Mouse (Mus musculus): Measurements from ENCODE around the gene Cemip. TPM values are rescaled to one million over a fixed set of nuclear protein-coding genes. Genes with fewer than 3 reads are reported as not detected.

Gene Cemip
- total and polyA plus RNA-seq, 3 experiments = under 0.01 TPM; not detected in 2

DNA sequence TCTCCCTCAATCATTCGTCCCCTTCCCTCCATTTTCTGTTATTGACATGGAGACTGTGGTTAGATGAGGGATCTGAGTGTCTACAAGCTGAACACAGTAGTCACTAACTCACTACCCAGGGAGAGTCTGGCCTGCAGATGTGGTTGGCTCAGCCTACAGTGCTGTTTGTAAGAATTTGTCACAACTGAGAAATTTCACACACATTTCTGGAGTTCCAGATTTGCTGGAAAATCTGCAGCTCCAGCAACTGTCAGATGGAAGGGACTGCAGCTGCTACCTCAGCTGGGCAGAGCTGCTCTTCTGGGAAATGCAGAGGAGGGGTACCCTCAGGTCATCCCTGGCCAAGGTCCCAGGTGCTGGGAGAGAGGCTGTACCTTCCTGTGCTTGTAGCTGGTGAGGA is 53.5 kb downstream of the Cemip start:
- dilution Hi-C loops (cut with MboI; ENCODE audit: extremely low pct_ligation_motif_present, extremely low pct_unique_long_range_greater_than_20kb, low sequenced_read_pairs) = no loop called here
- Histone ChIP-seq H3K9me3 (replicated peaks; ENCODE audit: low read length) (no peaks in the 10 kb centered on the region), H3K36me3 (replicated peaks in 1 of 2; ENCODE audit: control insufficient read depth in 1 of 2, insufficient read depth in 1 of 2, low read length in 1 of 2) (no peaks in the 10 kb centered on the region), H3K27me3 (replicated peaks) (peaks cover 52% of the 10 kb centered on the region), H3K4me3 (replicated peaks in 1 of 3; ENCODE audit: low read depth in 2 of 3, low read length in 2 of 3, poor library complexity in 1 of 3) (no peak overlapping the region), H3K27ac (ENCODE audit: insufficient read depth, low read depth) (no peak overlapping the region), H3K4me2 (ENCODE audit: insufficient read depth, low read depth, poor library complexity, severe bottlenecking) (no peak overlapping the region), H3K9ac (ENCODE audit: insufficient read depth, low read depth) (no peak overlapping the region), H3K4me1 (ENCODE audit: control insufficient read depth in 1 of 2, insufficient read depth in 2 of 2) (no peaks in the 10 kb centered on the region), H3K79me2 (replicated peaks; ENCODE audit: control insufficient read depth, extremely low read depth, insufficient read depth, poor library complexity, severe bottlenecking) (no peaks in the 10 kb centered on the region)
- in situ Hi-C loops (cut with MboI; ENCODE audit: low pct_ligation_motif_present, low pct_unique_long_range_greater_than_20kb, low sequenced_read_pairs) = no loop called here
- TF ChIP-seq MAX (IDR thresholded peaks at IDR 0.05; ENCODE audit: low read length) (no peak), NELFE (IDR thresholded peaks at IDR 0.05; ENCODE audit: low read depth, low read length) (no peak), PAX5 (IDR thresholded peaks at IDR 0.05; ENCODE audit: low read length) (no peak), RAD21 (IDR thresholded peaks at IDR 0.05; ENCODE audit: low read depth, low read length) (no peak), TBP (conservative IDR thresholded peaks at IDR 0.05; ENCODE audit: low read depth, low read length) (no peak), BHLHE40 (IDR thresholded peaks at IDR 0.05; ENCODE audit: low read depth, low read length) (no peak), HCFC1 (IDR thresholded peaks at IDR 0.05; ENCODE audit: low read depth, low read length) (no peak), CHD2 (IDR thresholded peaks at IDR 0.05; ENCODE audit: low read length) (no peak), ETS1 (conservative IDR thresholded peaks at IDR 0.05; ENCODE audit: low read depth, low read length) (no peak), KAT2A (IDR thresholded peaks at IDR 0.05; ENCODE audit: insufficient replicate concordance, low read length) (no peak), IRF4 (IDR thresholded peaks at IDR 0.05; ENCODE audit: low read depth, low read length) (no peak), UBTF (IDR thresholded peaks at IDR 0.05; ENCODE audit: low read depth, low read length) (no peak), NRF1 (IDR thresholded peaks at IDR 0.05; ENCODE audit: low read depth, low read length) (no peak), ZC3H11A (IDR thresholded peaks at IDR 0.05; ENCODE audit: low read depth, low read length) (no peak), ELF1 (IDR thresholded peaks at IDR 0.05; ENCODE audit: low read depth, low read length) (no peak), EP300 (IDR thresholded peaks at IDR 0.05; ENCODE audit: low read length) (no peak), SIN3A (IDR thresholded peaks at IDR 0.05; ENCODE audit: low read length) (no peak), MXI1 (IDR thresholded peaks at IDR 0.05; ENCODE audit: low read depth, low read length) (no peak)
- DNase-seq (ENCODE audit: extremely low read depth) = no peak

DNA sequence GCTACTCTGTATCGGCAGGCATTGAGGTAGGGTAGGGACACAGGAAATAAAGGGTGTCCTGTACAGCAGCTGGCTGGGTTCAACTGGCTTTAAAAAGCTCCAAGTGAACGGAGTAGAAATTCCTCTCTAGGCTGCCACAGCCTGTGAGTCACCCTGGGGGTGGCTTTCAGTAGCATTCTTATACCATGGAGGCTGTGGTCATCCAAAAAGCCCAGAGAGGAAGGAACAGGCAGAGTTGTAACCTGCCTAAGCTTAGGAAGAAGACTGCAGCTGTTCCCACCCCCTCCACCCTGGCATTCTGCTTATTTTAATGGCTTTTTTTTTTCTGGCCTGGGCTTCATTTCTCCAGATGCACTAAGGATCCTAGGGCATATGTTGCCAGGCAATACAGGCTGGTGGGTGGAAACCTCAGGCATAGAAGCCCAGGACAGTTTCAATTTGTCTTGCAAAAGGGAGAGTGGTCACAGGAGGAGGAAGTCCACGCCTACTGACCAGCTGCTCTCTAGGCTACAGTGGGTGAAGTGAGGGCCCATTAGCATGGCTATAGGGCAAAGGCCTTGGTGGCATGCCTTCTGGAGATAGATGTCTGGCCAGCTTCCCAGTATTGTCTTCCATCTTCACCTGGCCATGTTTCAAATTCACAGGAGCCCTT is 57.1 kb downstream of the Cemip start:
- Histone ChIP-seq H3K27ac (ENCODE audit: insufficient read depth, low read depth) (no peak overlapping the region), H3K27me3 (replicated peaks) (peaks cover 30% of the 10 kb centered on the region), H3K79me2 (replicated peaks; ENCODE audit: control insufficient read depth, extremely low read depth, insufficient read depth, poor library complexity, severe bottlenecking) (no peaks in the 10 kb centered on the region), H3K36me3 (replicated peaks in 1 of 2; ENCODE audit: control insufficient read depth in 1 of 2, insufficient read depth in 1 of 2, low read length in 1 of 2) (no peaks in the 10 kb centered on the region), H3K4me1 (ENCODE audit: control insufficient read depth in 1 of 2, insufficient read depth in 2 of 2) (no peaks in the 10 kb centered on the region), H3K4me2 (ENCODE audit: insufficient read depth, low read depth, poor library complexity, severe bottlenecking) (no peak overlapping the region), H3K9me3 (replicated peaks; ENCODE audit: low read length) (no peaks in the 10 kb centered on the region), H3K4me3 (replicated peaks in 1 of 3; ENCODE audit: low read depth in 2 of 3, low read length in 2 of 3, poor library complexity in 1 of 3) (no peak overlapping the region), H3K9ac (ENCODE audit: insufficient read depth, low read depth) (no peak overlapping the region)
- in situ Hi-C loops (cut with MboI; ENCODE audit: low pct_ligation_motif_present, low pct_unique_long_range_greater_than_20kb, low sequenced_read_pairs) (no loop called here), dilution Hi-C loops (cut with MboI; ENCODE audit: extremely low pct_ligation_motif_present, extremely low pct_unique_long_range_greater_than_20kb, low sequenced_read_pairs) (no loop called here)
- TF ChIP-seq RAD21 (IDR thresholded peaks at IDR 0.05; ENCODE audit: low read depth, low read length) = no peak
- TF ChIP-seq ZNF384 (IDR thresholded peaks at IDR 0.05; ENCODE audit: low read depth, low read length) = no peak
- TF ChIP-seq USF1 (IDR thresholded peaks at IDR 0.05; ENCODE audit: low read depth, low read length) = no peak
- no peak for TF ChIP-seq ETS1 (conservative IDR thresholded peaks at IDR 0.05; ENCODE audit: low read depth, low read length)
- no peak for TF ChIP-seq POLR2A (IDR thresholded peaks at IDR 0.05; ENCODE audit: low read depth, low read length)
- no peak for DNase-seq (ENCODE audit: extremely low read depth)

All from CH12.LX (cell line).